Mouse (Mus musculus) thymus, adult 2 months (tissue): ENCODE results near the gene Ubtf. TPM values are rescaled to one million over a fixed set of nuclear protein-coding genes. Genes with fewer than 3 reads are reported as not detected.

Experiments
- DNase-seq: peaks from one replicate; pipeline ENCODE4 v3.0.0; 2021
- H3K27ac ChIP-seq: fragments of 200-500 bp; 2 replicates; pipeline ENCODE4 v1.5.1; 2012; ENCODE audit warnings: low read length, control low read depth; ENCODE audit not compliant: control insufficient read depth, insufficient read depth
- H3K27me3 ChIP-seq: fragments of 200-500 bp; 2 replicates; pipeline ENCODE4 v1.6.1; 2012; ENCODE audit warnings: mild to moderate bottlenecking, low read length, moderate library complexity, mixed read lengths; ENCODE audit not compliant: control insufficient read depth, insufficient read depth
- H3K36me3 ChIP-seq: fragments of 200-500 bp; 2 replicates; pipeline ENCODE4 v1.6.1; 2012; ENCODE audit warnings: mild to moderate bottlenecking, low read length, moderate library complexity; ENCODE audit not compliant: control insufficient read depth, insufficient read depth
- H3K4me1 ChIP-seq: fragments of 200-500 bp; replicated peaks from 2 replicates; pipeline ENCODE4 v1.6.1; 2012; ENCODE audit warnings: low read length; ENCODE audit not compliant: control insufficient read depth, insufficient read depth
- H3K4me3 ChIP-seq: fragments of 200-500 bp; 2 replicates; pipeline ENCODE4 v1.5.1; 2012; ENCODE audit warnings: mild to moderate bottlenecking, low read length, control low read depth, moderate library complexity; ENCODE audit not compliant: control insufficient read depth, insufficient read depth
- CTCF ChIP-seq: fragments of 200-500 bp; IDR thresholded peaks from 2 replicates; pipeline ENCODE4 v1.5.1; 2012; ENCODE audit warnings: mild to moderate bottlenecking, control low read depth, low read length, moderate library complexity, borderline replicate concordance; ENCODE audit not compliant: control insufficient read depth, poor library complexity, insufficient read depth; ENCODE audit errors: extremely low read depth
- POLR2A ChIP-seq: fragments of 200-500 bp; IDR thresholded peaks from 2 replicates; pipeline ENCODE4 v1.6.1; 2012; ENCODE audit warnings: mild to moderate bottlenecking, low read length, control low read depth, moderate library complexity; ENCODE audit not compliant: control insufficient read depth, poor library complexity, insufficient read depth; ENCODE audit errors: extremely low read depth
- WGBS: fragments of 180-500 bp; shearing (Covaris S2); methylation state at CpG from one replicate; pipeline ENCODE4 v1.1.7; 2018; 5-methylcytosine and 5-hydroxymethylcytosine counted together
- polyA plus RNA-seq: library from polyadenylated mRNA; depleted of rRNA; stranded (reverse); fragments of >200 nt; gene quantifications from 2 replicates; pipeline ENCODE4 v1.2.3, GENCODE M21; 2012

Gene Ubtf
- polyA plus RNA-seq, 1 experiment: 59.7 TPM

DNA sequence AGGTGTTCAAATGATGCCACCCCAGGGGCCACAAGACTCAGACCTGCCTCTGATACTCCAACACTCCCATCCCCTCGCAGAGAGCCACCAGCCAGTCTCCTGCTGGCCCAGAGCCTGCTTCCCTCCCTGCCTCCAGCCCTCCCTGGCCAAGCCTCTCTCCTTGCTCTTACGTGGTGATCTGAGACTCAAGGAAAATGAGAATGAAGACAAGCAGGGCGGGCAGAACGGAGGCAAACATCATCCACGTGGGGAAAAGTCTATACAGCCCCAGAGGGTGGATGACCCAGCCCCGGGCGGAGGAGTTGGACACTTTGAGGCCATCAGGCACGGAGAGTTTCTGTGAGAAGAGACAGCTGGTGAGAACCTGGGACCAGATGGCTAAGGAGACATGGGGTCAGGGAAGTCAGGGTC, 33.5 kb upstream of the Ubtf start:
- H3K27ac ChIP-seq: no peak overlapping the region
- no peak overlapping the region for H3K4me3 ChIP-seq
- DNase-seq: no peak
- 55% methylated on average over 8 of the region's 8 CpGs for WGBS
- no peaks in the 10 kb centered on the region for H3K4me1 ChIP-seq
- TF ChIP-seq POLR2A (no peak), CTCF (no peak)
- H3K27me3 ChIP-seq: no peaks in the 10 kb centered on the region
- no peaks in the 10 kb centered on the region for H3K36me3 ChIP-seq

DNA sequence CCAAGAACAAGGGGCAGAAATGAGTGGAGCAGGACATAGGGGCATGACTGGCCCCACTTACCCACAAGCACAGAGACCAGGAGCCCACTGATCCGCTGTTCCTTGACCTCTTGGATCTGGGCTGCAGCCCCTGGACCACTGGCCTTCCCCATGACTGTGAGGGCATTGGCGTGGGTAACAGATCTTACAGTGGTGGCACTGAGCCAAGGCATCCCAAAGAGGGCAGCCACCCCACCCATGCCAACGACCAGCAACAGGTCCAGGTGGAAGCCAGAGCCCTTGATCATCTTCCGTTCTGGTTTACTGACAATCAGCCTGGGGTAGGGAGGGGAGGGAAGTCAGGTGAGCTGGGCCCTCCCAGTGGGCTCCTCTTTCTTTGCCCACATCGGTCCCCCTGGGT, 32.8 kb upstream of the Ubtf start:
- Histone ChIP-seq H3K27me3 (no peaks in the 10 kb centered on the region), H3K4me3 (no peak overlapping the region), H3K27ac (no peak overlapping the region), H3K4me1 (no peaks in the 10 kb centered on the region), H3K36me3 (no peaks in the 10 kb centered on the region)
- DNase-seq: no peak
- no peak for TF ChIP-seq CTCF
- 55% methylated on average over 5 of the region's 5 CpGs for WGBS

DNA sequence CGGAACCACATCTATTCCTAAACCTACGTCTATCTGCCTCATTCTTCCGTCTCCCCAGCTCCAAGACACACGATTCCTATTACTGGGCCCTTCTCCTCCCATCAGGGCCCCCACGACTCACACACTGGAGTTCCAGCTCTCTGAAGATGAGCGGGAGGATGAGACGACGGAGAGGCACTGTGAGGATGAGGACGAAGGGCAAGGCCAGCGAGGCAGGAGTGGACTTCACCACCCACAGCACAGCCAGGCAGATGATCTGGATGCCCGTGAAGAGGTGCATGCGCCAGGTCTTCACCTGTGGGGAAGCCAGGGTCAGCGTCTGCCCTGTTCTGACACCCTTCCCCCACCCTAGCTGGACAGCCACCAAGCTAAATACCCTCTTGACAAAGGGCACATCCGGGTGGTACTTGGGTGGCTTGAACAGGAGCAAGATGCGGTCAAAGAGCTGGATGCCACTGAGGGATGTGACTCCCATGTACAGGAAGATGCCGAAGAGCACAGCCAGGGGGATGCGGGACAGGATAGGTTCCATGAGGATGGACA, 31.5 kb upstream of the Ubtf start:
- H3K27me3 ChIP-seq: no peaks in the 10 kb centered on the region
- WGBS: 91% methylated on average over 17 of the region's 17 CpGs
- no peak overlapping the region for H3K4me3 ChIP-seq
- no peaks in the 10 kb centered on the region for H3K36me3 ChIP-seq
- no peak for DNase-seq
- no peaks in the 10 kb centered on the region for H3K4me1 ChIP-seq
- no peak for TF ChIP-seq CTCF
- no peak for TF ChIP-seq POLR2A
- no peak overlapping the region for H3K27ac ChIP-seq

DNA sequence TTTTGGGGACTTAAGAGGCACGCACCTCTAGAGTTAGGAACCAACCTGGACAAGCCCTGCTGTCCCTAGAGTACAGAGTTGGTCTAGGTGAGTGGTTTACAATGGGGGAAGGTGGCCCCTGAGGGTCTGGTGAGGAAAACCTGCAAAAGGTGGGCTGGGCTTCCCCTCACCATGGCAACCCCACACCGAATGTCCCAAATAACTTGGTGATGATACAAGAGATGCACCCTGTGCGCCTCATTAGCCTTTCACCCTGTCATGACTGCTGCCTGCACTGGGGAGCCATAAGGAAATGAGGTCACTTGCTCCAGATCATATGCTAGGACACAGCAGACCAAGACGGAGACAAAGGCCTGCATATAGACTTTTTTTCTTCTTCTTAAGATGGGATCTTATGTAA, 30.9 kb upstream of the Ubtf start:
- H3K4me3 ChIP-seq: no peak overlapping the region
- TF ChIP-seq POLR2A (no peak), CTCF (no peak)
- no peaks in the 10 kb centered on the region for H3K27me3 ChIP-seq
- DNase-seq: no peak
- no peaks in the 10 kb centered on the region for H3K4me1 ChIP-seq
- H3K27ac ChIP-seq: no peak overlapping the region
- 95% methylated on average over 4 of the region's 4 CpGs for WGBS
- no peaks in the 10 kb centered on the region for H3K36me3 ChIP-seq

DNA sequence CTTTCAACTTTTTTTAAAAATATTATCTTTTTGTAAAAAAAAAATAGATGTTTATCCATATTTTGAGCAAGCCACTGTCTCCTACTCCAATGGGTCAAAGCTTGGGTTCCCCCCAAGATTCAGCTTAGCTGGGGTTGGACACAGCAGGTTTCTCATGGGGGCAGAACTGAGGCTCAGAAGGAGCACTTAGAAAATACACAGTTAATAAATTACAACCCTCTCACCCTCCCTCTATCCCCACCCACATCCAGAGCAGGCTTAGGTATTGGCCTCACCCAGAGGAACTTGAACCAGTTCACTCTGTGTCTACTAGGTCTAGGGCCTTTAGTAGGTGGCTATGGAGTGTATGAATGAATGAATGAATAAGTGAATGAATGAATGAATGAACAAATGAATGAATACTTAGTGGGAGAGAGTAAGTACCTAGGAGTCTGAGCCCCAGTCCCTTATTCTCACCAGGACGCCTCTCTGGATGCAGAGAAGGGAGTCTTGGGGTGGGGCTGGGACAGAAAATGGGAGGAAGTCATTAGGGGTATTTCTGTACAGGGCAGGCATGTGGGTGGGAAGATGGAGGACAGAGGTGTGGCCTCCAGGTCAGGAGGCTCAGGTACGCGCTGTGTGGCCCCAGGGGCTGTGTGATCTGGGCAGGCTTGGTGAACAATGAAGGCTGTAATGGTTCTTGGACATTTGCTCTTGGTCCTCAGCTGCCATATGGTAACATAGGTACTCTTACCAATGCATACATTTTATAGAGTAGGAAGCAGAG, 29.8 kb upstream of the Ubtf start:
- Histone ChIP-seq H3K4me1 (no peaks in the 10 kb centered on the region), H3K4me3 (no peak overlapping the region), H3K27ac (no peak overlapping the region), H3K27me3 (no peaks in the 10 kb centered on the region), H3K36me3 (no peaks in the 10 kb centered on the region)
- WGBS: 98% methylated on average over 3 of the region's 3 CpGs
- no peak for DNase-seq
- TF ChIP-seq POLR2A (no peak), CTCF (no peak)

DNA sequence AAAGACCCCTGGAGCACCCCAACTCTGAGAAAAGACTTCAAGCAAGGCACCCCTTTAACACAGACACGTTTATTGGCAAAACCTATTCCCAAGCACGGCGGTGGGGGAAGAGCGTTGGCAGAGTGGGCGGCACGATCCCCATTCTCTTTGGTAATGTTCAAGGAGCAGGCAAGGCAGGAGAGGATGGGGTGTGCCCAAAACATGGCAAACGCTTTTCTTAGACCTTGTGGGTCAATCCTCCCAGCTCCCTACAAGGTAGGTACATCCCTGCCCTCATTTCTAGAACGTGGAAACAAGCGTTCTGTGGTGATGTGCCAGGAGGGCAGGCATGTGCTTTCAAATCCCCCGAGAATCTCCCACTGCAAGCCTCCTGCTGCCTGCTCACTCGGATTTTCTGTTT, 29.2 kb upstream of the Ubtf start:
- DNase-seq: no peak
- H3K36me3 ChIP-seq: no peaks in the 10 kb centered on the region
- no peak overlapping the region for H3K4me3 ChIP-seq
- no peak for TF ChIP-seq CTCF
- no peak for TF ChIP-seq POLR2A
- H3K27ac ChIP-seq: no peak overlapping the region
- no peaks in the 10 kb centered on the region for H3K4me1 ChIP-seq
- no peaks in the 10 kb centered on the region for H3K27me3 ChIP-seq
- 92% methylated on average over 11 of the region's 11 CpGs for WGBS
